Comparison of ENCODE assay signal across 35 mouse cellular contexts in the genomic region with DNA sequence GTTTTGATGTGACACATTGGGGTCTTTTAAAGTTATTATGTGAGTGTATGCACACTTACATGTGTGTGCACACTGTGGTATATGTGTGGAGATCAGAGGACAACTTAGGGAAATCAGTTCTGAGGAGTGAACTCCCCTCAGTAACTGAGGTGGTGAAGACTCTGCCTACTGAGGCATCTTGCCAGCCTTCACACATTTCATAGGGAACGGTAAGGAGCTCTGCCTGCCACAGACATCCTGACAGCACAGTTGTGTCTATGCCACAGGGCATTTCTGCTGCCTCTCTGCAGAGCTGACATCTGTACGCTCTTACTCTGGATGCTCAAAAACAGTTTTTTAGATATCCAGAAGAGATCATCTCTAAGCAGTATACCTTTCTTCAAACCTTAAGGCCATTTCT.
"Had no signal": no experiment of that assay in that cellular context is flagged by ENCODE, and none has a peak within 500 bp of the region (broad histone marks: within the 10 kb centered on the region; RNA-seq: fewer than 3 reads in every experiment).

No protein-coding gene starts in this region.

- H3K4me3 ChIP-seq: heart, embryonic 12.5 days; heart, embryonic 13.5 days; heart, embryonic 15.5 days; hindbrain, embryonic 10.5 days; hindbrain, embryonic 12.5 days; hindbrain, embryonic 13.5 days; hindbrain, embryonic 15.5 days; intestine, embryonic 15.5 days; kidney, embryonic 15.5 days; layer of hippocampus, adult 2 months; left cerebral cortex, adult 2 months had no signal

- H3K9me3 ChIP-seq: heart, embryonic 12.5 days; heart, embryonic 13.5 days; heart, embryonic 15.5 days; hindbrain, embryonic 10.5 days; hindbrain, embryonic 12.5 days; hindbrain, embryonic 13.5 days; hindbrain, embryonic 15.5 days; intestine, embryonic 15.5 days; kidney, embryonic 15.5 days had no signal

- DNase-seq: heart, postnatal 10 days; heart, postnatal 14 days; heart, postnatal 36 days; heart, postnatal 4 days; kidney, adult 11 months; kidney, adult 18-20 months; kidney, adult 2 months; kidney, adult 8-10 months; kidney, adult 9 months; kidney, postnatal 10 days; kidney, postnatal 14 days; kidney, postnatal 25 days; kidney, postnatal 36 days; kidney, postnatal 4 days; layer of hippocampus, adult 9-11 months; layer of hippocampus, postnatal 36 days had no signal

- H3K4me1 ChIP-seq: heart, embryonic 12.5 days; heart, embryonic 13.5 days; heart, embryonic 15.5 days; hindbrain, embryonic 12.5 days; hindbrain, embryonic 13.5 days; hindbrain, embryonic 15.5 days; intestine, embryonic 15.5 days had no signal

- H3K27ac ChIP-seq: heart, embryonic 13.5 days; heart, embryonic 15.5 days; hindbrain, embryonic 10.5 days; hindbrain, embryonic 12.5 days; hindbrain, embryonic 13.5 days; hindbrain, embryonic 14.5 days; hindbrain, embryonic 15.5 days; hindbrain, postnatal 0 days; intestine, embryonic 15.5 days; kidney, embryonic 15.5 days; kidney, postnatal 0 days; layer of hippocampus, adult 2 months; left cerebral cortex, adult 2 months had no signal

- H3K9ac ChIP-seq: heart, embryonic 12.5 days; heart, embryonic 13.5 days; heart, embryonic 15.5 days; hindbrain, embryonic 12.5 days; hindbrain, embryonic 13.5 days; hindbrain, embryonic 14.5 days; hindbrain, embryonic 15.5 days; intestine, embryonic 15.5 days; kidney, embryonic 15.5 days had no signal

- ATAC-seq: hindbrain, embryonic 16.5 days; hindbrain, postnatal 0 days; inflammation-experienced regulatory T-cells, adult 6 months; intestine, embryonic 15.5 days; intestine, embryonic 16.5 days; intestine, postnatal 0 days had no signal

- H3K27me3 ChIP-seq: heart, embryonic 12.5 days; heart, embryonic 13.5 days; heart, embryonic 15.5 days; hindbrain, embryonic 12.5 days; hindbrain, embryonic 13.5 days; hindbrain, embryonic 15.5 days; intestine, embryonic 15.5 days; kidney, embryonic 15.5 days had no signal

- H3K4me2 ChIP-seq: heart, embryonic 11.5 days; heart, embryonic 12.5 days; heart, embryonic 13.5 days; heart, embryonic 15.5 days; hindbrain, embryonic 12.5 days; hindbrain, embryonic 13.5 days; hindbrain, embryonic 14.5 days; hindbrain, embryonic 15.5 days; intestine, embryonic 15.5 days; kidney, embryonic 15.5 days had no signal
